Mouse (Mus musculus): ENCODE data around the gene Cdh4.

DNA sequence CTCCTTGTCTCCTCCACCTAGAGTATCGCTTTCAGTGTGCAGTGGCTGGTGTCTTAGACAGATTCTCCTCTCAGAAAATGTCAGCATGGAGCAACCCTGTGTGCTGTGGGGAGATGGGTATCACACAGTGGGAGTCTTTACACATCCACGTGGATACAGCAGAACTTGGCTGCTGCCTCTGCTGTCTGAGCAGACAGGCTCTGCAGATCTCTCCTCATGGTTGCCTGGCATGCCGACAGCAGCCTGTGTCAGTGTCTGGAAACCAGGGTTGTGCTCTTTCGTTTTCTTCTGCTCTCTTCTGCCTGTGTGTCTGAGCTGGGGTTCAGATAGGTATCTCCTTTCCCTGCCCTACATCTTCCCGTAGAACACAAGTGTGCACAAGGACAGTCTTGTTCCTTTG, 237.6 kb downstream of the Cdh4 start:
- no peak for TF ChIP-seq GATA1 (IDR thresholded peaks at IDR 0.05; ENCODE audit: borderline replicate concordance, low read length)
- no peak for TF ChIP-seq FLI1 (IDR thresholded peaks at IDR 0.05; ENCODE audit: low read length)
